Mouse (Mus musculus): ENCODE measurements around the gene Oit1. TPM values are rescaled to one million over a fixed set of nuclear protein-coding genes. Genes with fewer than 3 reads are reported as not detected.

Oit1 gene
- polyA plus RNA-seq, 1 experiment = 4.0 TPM

- 5% methylated on average over 1 of the region's 1 CpGs for WGBS
- no peaks in the 10 kb centered on the region for H3K4me1 ChIP-seq (replicated peaks; ENCODE audit: control insufficient read depth, insufficient read depth, low read length)
- no peaks in the 10 kb centered on the region for H3K36me3 ChIP-seq (ENCODE audit: control insufficient read depth, insufficient read depth, low read length)
- DNase-seq = no peak
- no peak overlapping the region for H3K4me3 ChIP-seq (ENCODE audit: control insufficient read depth, insufficient read depth, low read length)
- H3K27me3 ChIP-seq (ENCODE audit: control insufficient read depth, insufficient read depth, low read length) = no peaks in the 10 kb centered on the region
- no peak overlapping the region for H3K27ac ChIP-seq (ENCODE audit: control insufficient read depth, insufficient read depth, low read length)
- TF ChIP-seq POLR2A (IDR thresholded peaks at IDR 0.05; ENCODE audit: control insufficient read depth, extremely low read depth, insufficient read depth, low read length, poor library complexity) (no peak), CTCF (IDR thresholded peaks at IDR 0.05; ENCODE audit: borderline replicate concordance, control insufficient read depth, extremely low read depth, insufficient read depth, low read length, poor library complexity) (no peak)
Measured at GRCm38 (mm10) chr14:8367121-8367520, 11.4 kb downstream of the Oit1 start.

GRCm38 (mm10) chr14:8365833-8366232, 12.7 kb downstream of the Oit1 start:
- Histone ChIP-seq H3K27me3 (ENCODE audit: control insufficient read depth, insufficient read depth, low read length) (no peaks in the 10 kb centered on the region), H3K36me3 (ENCODE audit: control insufficient read depth, insufficient read depth, low read length) (no peaks in the 10 kb centered on the region), H3K27ac (ENCODE audit: control insufficient read depth, insufficient read depth, low read length) (no peak overlapping the region), H3K4me1 (replicated peaks; ENCODE audit: control insufficient read depth, insufficient read depth, low read length) (no peaks in the 10 kb centered on the region), H3K4me3 (ENCODE audit: control insufficient read depth, insufficient read depth, low read length) (no peak overlapping the region)
- 81% methylated on average over 6 of the region's 6 CpGs for WGBS
- no peak for DNase-seq
- TF ChIP-seq CTCF (IDR thresholded peaks at IDR 0.05; ENCODE audit: borderline replicate concordance, control insufficient read depth, extremely low read depth, insufficient read depth, low read length, poor library complexity) (no peak), POLR2A (IDR thresholded peaks at IDR 0.05; ENCODE audit: control insufficient read depth, extremely low read depth, insufficient read depth, low read length, poor library complexity) (no peak)

- Histone ChIP-seq H3K4me3 (ENCODE audit: control insufficient read depth, insufficient read depth, low read length) (no peak overlapping the region), H3K4me1 (replicated peaks; ENCODE audit: control insufficient read depth, insufficient read depth, low read length) (no peaks in the 10 kb centered on the region), H3K27me3 (ENCODE audit: control insufficient read depth, insufficient read depth, low read length) (no peaks in the 10 kb centered on the region), H3K27ac (ENCODE audit: control insufficient read depth, insufficient read depth, low read length) (no peak overlapping the region), H3K36me3 (ENCODE audit: control insufficient read depth, insufficient read depth, low read length) (no peaks in the 10 kb centered on the region)
- whole genome bisulfite sequencing = 51% methylated on average over 9 of the region's 9 CpGs
- no peak for DNase-seq
- TF ChIP-seq CTCF (IDR thresholded peaks at IDR 0.05; ENCODE audit: borderline replicate concordance, control insufficient read depth, extremely low read depth, insufficient read depth, low read length, poor library complexity) (no peak), POLR2A (IDR thresholded peaks at IDR 0.05; ENCODE audit: control insufficient read depth, extremely low read depth, insufficient read depth, low read length, poor library complexity) (no peak)
Measured at GRCm38 (mm10) chr14:8356836-8357235, 21.7 kb downstream of the Oit1 start.

GRCm38 (mm10) chr14:8355999-8356501, 22.5 kb downstream of the Oit1 start:
- DNase-seq = peak; percentile 54
- H3K27ac ChIP-seq (ENCODE audit: control insufficient read depth, insufficient read depth, low read length) = no peak overlapping the region
- no peaks in the 10 kb centered on the region for H3K4me1 ChIP-seq (replicated peaks; ENCODE audit: control insufficient read depth, insufficient read depth, low read length)
- 58% methylated on average over 6 of the region's 6 CpGs for WGBS
- no peak for TF ChIP-seq POLR2A (IDR thresholded peaks at IDR 0.05; ENCODE audit: control insufficient read depth, extremely low read depth, insufficient read depth, low read length, poor library complexity)
- TF ChIP-seq CTCF (IDR thresholded peaks at IDR 0.05; ENCODE audit: borderline replicate concordance, control insufficient read depth, extremely low read depth, insufficient read depth, low read length, poor library complexity) = peak; percentile 72; the same call in 1 of the 2 replicates
- no peak overlapping the region for H3K4me3 ChIP-seq (ENCODE audit: control insufficient read depth, insufficient read depth, low read length)
- H3K36me3 ChIP-seq (ENCODE audit: control insufficient read depth, insufficient read depth, low read length) = no peaks in the 10 kb centered on the region
- no peaks in the 10 kb centered on the region for H3K27me3 ChIP-seq (ENCODE audit: control insufficient read depth, insufficient read depth, low read length)

DNA sequence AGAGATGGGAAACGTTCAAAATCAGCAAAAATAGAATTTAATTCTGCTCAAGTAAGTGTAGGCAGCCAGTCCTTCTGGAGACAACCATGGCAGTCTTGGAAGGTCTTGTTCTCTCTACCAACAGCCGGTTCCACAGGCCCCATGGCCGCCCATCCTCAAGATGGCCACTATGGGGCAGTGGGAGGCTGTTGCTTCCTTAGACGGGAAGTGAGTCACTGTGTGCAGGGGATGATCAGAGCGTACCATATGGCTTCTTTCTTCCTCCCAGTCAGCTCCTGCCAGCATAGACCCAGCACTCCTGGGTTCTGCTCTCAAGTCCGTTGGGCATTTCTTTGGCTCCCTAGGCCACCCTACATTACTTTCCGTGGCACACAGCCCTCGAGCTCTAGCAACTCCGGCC, 29.6 kb downstream of the Oit1 start:
- 64% methylated on average over 9 of the region's 9 CpGs for WGBS
- Histone ChIP-seq H3K4me3 (ENCODE audit: control insufficient read depth, insufficient read depth, low read length) (no peak overlapping the region), H3K4me1 (replicated peaks; ENCODE audit: control insufficient read depth, insufficient read depth, low read length) (no peaks in the 10 kb centered on the region), H3K27me3 (ENCODE audit: control insufficient read depth, insufficient read depth, low read length) (no peaks in the 10 kb centered on the region), H3K27ac (ENCODE audit: control insufficient read depth, insufficient read depth, low read length) (no peak overlapping the region), H3K36me3 (ENCODE audit: control insufficient read depth, insufficient read depth, low read length) (no peaks in the 10 kb centered on the region)
- no peak for TF ChIP-seq POLR2A (IDR thresholded peaks at IDR 0.05; ENCODE audit: control insufficient read depth, extremely low read depth, insufficient read depth, low read length, poor library complexity)
- TF ChIP-seq CTCF (IDR thresholded peaks at IDR 0.05; ENCODE audit: borderline replicate concordance, control insufficient read depth, extremely low read depth, insufficient read depth, low read length, poor library complexity) = no peak
- DNase-seq = no peak

GRCm38 (mm10) chr14:8346255-8346997, 32.1 kb downstream of the Oit1 start:
- 35% methylated on average over 7 of the region's 7 CpGs for WGBS
- no peak overlapping the region for H3K4me3 ChIP-seq (ENCODE audit: control insufficient read depth, insufficient read depth, low read length)

More at GRCm38 (mm10) chr14:8346255-8346997, 32.1 kb downstream of the Oit1 start:
- H3K27ac ChIP-seq (ENCODE audit: control insufficient read depth, insufficient read depth, low read length) = no peak overlapping the region
- H3K4me1 ChIP-seq (replicated peaks; ENCODE audit: control insufficient read depth, insufficient read depth, low read length) = no peaks in the 10 kb centered on the region
- TF ChIP-seq CTCF (IDR thresholded peaks at IDR 0.05; ENCODE audit: borderline replicate concordance, control insufficient read depth, extremely low read depth, insufficient read depth, low read length, poor library complexity) (peak; percentile 38; the same call in 1 of the 2 replicates), POLR2A (IDR thresholded peaks at IDR 0.05; ENCODE audit: control insufficient read depth, extremely low read depth, insufficient read depth, low read length, poor library complexity) (no peak)
- DNase-seq = peak; percentile 80
- H3K36me3 ChIP-seq (ENCODE audit: control insufficient read depth, insufficient read depth, low read length) = no peaks in the 10 kb centered on the region
- H3K27me3 ChIP-seq (ENCODE audit: control insufficient read depth, insufficient read depth, low read length) = no peaks in the 10 kb centered on the region
